Mouse (Mus musculus) MEL (cell line): ENCODE data around the gene Ssh2. TPM values are rescaled to one million over a fixed set of nuclear protein-coding genes. Genes with fewer than 3 reads are reported as not detected.

Experiments
- DNase-seq: peaks from one replicate; pipeline ENCODE4 v3.0.0; 2011; ENCODE audit warnings: low read depth, low spot score
- H3K27ac ChIP-seq: 2 replicates; pipeline ENCODE4 v1.5.1; 2012; ENCODE audit warnings: low read depth, mild to moderate bottlenecking, control low read depth, low read length, moderate library complexity; ENCODE audit not compliant: control insufficient read depth
- H3K27me3 ChIP-seq, 2 experiments: fragments of 150-350 bp in 1 of 2; sonication (generic) in 1 of 2; 2 replicates each; pipeline ENCODE4 v1.6.1; 2012; ENCODE audit warnings: low read length in 2 of 2, mild to moderate bottlenecking in 2 of 2, improper control_type of control experiment in 1 of 2, moderate library complexity in 1 of 2; ENCODE audit not compliant: insufficient read depth in 2 of 2, control insufficient read depth in 1 of 2
- H3K36me3 ChIP-seq, 2 experiments: 2 replicates each; pipeline ENCODE4 v1.6.1; 2012 to 2014; ENCODE audit warnings: low read length in 2 of 2, improper control_type of control experiment in 1 of 2, inconsistent platforms in 1 of 2, mild to moderate bottlenecking in 1 of 2; ENCODE audit not compliant: insufficient read depth in 2 of 2, control insufficient read depth in 1 of 2
- H3K4me1 ChIP-seq, 2 experiments: fragments of 150-350 bp in 1 of 2; sonication (generic) in 1 of 2; 2 replicates each; pipeline ENCODE4 v1.6.1; 2012; ENCODE audit warnings: low read length in 2 of 2, improper control_type of control experiment in 1 of 2, mild to moderate bottlenecking in 1 of 2; ENCODE audit not compliant: insufficient read depth in 2 of 2, control insufficient read depth in 1 of 2
- H3K4me3 ChIP-seq, 2 experiments: fragments of 150-350 bp in 1 of 2; sonication (generic) in 1 of 2; 2 replicates each; pipeline ENCODE4 v1.5.1; 2012; ENCODE audit warnings: low read depth in 2 of 2, low read length in 2 of 2, mild to moderate bottlenecking in 2 of 2, moderate library complexity in 2 of 2, control low read depth in 1 of 2, improper control_type of control experiment in 1 of 2; ENCODE audit not compliant: control insufficient read depth in 1 of 2, insufficient read depth in 1 of 2
- H3K79me2 ChIP-seq: 2 replicates; pipeline ENCODE4 v1.6.1; 2012; ENCODE audit warnings: mild to moderate bottlenecking, low read length, moderate library complexity; ENCODE audit not compliant: control insufficient read depth, poor library complexity, insufficient read depth
- H3K9ac ChIP-seq: 2 replicates; pipeline ENCODE4 v1.6.1; 2012; ENCODE audit warnings: low read depth, mild to moderate bottlenecking, control low read depth, low read length, moderate library complexity; ENCODE audit not compliant: control insufficient read depth, poor library complexity, severe bottlenecking
- H3K9me3 ChIP-seq: fragments of 150-350 bp; sonication (generic); replicated peaks from 2 replicates; pipeline ENCODE4 v1.6.1; 2012; ENCODE audit warnings: mild to moderate bottlenecking, low read length, improper control_type of control experiment, moderate library complexity; ENCODE audit not compliant: insufficient read depth
- CHD2 ChIP-seq: IDR thresholded peaks from 2 replicates; pipeline ENCODE4 v1.6.1; 2011; ENCODE audit warnings: low read length, improper control_type of control experiment
- CTCF ChIP-seq, 3 experiments: IDR thresholded peaks in 2 of 3; conservative IDR thresholded peaks in 1 of 3; 2 replicates each; pipeline ENCODE4 v1.5.1; 2011 to 2012; ENCODE audit warnings: low read length in 3 of 3, low read depth in 2 of 3, mild to moderate bottlenecking in 2 of 3, improper control_type of control experiment in 1 of 3, inconsistent platforms in 1 of 3, mixed read lengths in 1 of 3, moderate library complexity in 1 of 3; ENCODE audit not compliant: control insufficient read depth in 1 of 3, insufficient read depth in 1 of 3, poor library complexity in 1 of 3, severe bottlenecking in 1 of 3
- E2F4 ChIP-seq: IDR thresholded peaks from 2 replicates; pipeline ENCODE4 v1.6.1; 2011; ENCODE audit warnings: low read depth, low read length, improper control_type of control experiment, borderline replicate concordance
- EP300 ChIP-seq, 2 experiments: IDR thresholded peaks; 2 replicates each; pipeline ENCODE4 v1.6.1; 2011; ENCODE audit warnings: improper control_type of control experiment in 2 of 2, low read length in 2 of 2, low read depth in 1 of 2, mild to moderate bottlenecking in 1 of 2
- GABPA ChIP-seq: IDR thresholded peaks from 2 replicates; pipeline ENCODE4 v1.6.1; 2012; ENCODE audit warnings: low read depth, mild to moderate bottlenecking, inconsistent platforms, low read length, improper control_type of control experiment, moderate library complexity
- GATA1 ChIP-seq: IDR thresholded peaks from 2 replicates; pipeline ENCODE4 v1.6.1; 2011; ENCODE audit warnings: low read depth, low read length, improper control_type of control experiment
- JUND ChIP-seq: IDR thresholded peaks from 2 replicates; pipeline ENCODE4 v1.6.1; 2011; ENCODE audit warnings: low read depth, mild to moderate bottlenecking, improper control_type of control experiment, low read length
- MAX ChIP-seq: IDR thresholded peaks from 2 replicates; pipeline ENCODE4 v1.6.1; 2011; ENCODE audit warnings: low read length, improper control_type of control experiment
- MAZ ChIP-seq: IDR thresholded peaks from 2 replicates; pipeline ENCODE4 v1.6.1; 2012; ENCODE audit warnings: low read depth, mild to moderate bottlenecking, inconsistent platforms, low read length, improper control_type of control experiment
- MEF2A ChIP-seq: IDR thresholded peaks from 2 replicates; pipeline ENCODE4 v1.6.1; 2014; ENCODE audit warnings: low read depth, mild to moderate bottlenecking, inconsistent platforms, low read length, improper control_type of control experiment; ENCODE audit not compliant: poor library complexity, insufficient replicate concordance, severe bottlenecking; ENCODE audit errors: extremely low read depth
- MXI1 ChIP-seq: IDR thresholded peaks from 2 replicates; pipeline ENCODE4 v1.6.1; 2011; ENCODE audit warnings: mild to moderate bottlenecking, low read depth, low read length, improper control_type of control experiment
- MYB ChIP-seq: IDR thresholded peaks from 2 replicates; pipeline ENCODE4 v1.6.1; 2011; ENCODE audit warnings: mild to moderate bottlenecking, low read depth, low read length, improper control_type of control experiment
- MYC ChIP-seq: IDR thresholded peaks from 2 replicates; pipeline ENCODE4 v1.6.1; 2011; ENCODE audit warnings: low read depth, mild to moderate bottlenecking, low read length, improper control_type of control experiment, moderate library complexity
- NRF1 ChIP-seq: IDR thresholded peaks from 2 replicates; pipeline ENCODE4 v1.6.1; 2014; ENCODE audit warnings: low read depth, mild to moderate bottlenecking, inconsistent platforms, low read length, improper control_type of control experiment, moderate library complexity; ENCODE audit not compliant: poor library complexity, insufficient read depth, severe bottlenecking
- POLR2AphosphoS2 ChIP-seq: IDR thresholded peaks from 2 replicates; pipeline ENCODE4 v1.6.1; 2011; ENCODE audit warnings: low read length, improper control_type of control experiment
- POLR2AphosphoS5 ChIP-seq: IDR thresholded peaks from 2 replicates; pipeline ENCODE4 v1.6.1; 2012; ENCODE audit warnings: low read depth, borderline replicate concordance, mild to moderate bottlenecking, inconsistent platforms, low read length, moderate library complexity, mixed read lengths
- RAD21 ChIP-seq: IDR thresholded peaks from 2 replicates; pipeline ENCODE4 v1.6.1; 2011; ENCODE audit warnings: mild to moderate bottlenecking, low read depth, low read length, improper control_type of control experiment
- RCOR1 ChIP-seq: IDR thresholded peaks from 2 replicates; pipeline ENCODE4 v1.6.1; 2012; ENCODE audit warnings: low read depth, mild to moderate bottlenecking, inconsistent platforms, low read length, improper control_type of control experiment
- SIN3A ChIP-seq: IDR thresholded peaks from 2 replicates; pipeline ENCODE4 v1.6.1; 2012; ENCODE audit warnings: low read length, improper control_type of control experiment, inconsistent platforms
- USF1 ChIP-seq: IDR thresholded peaks from 2 replicates; pipeline ENCODE4 v1.6.1; 2014; ENCODE audit warnings: low read depth, mild to moderate bottlenecking, inconsistent platforms, low read length, improper control_type of control experiment, moderate library complexity
- USF2 ChIP-seq, 2 experiments: IDR thresholded peaks; 2 replicates each; pipeline ENCODE4 v1.6.1; 2011 to 2012; ENCODE audit warnings: improper control_type of control experiment in 2 of 2, low read length in 2 of 2, borderline replicate concordance in 1 of 2, inconsistent platforms in 1 of 2, low read depth in 1 of 2, mild to moderate bottlenecking in 1 of 2; ENCODE audit not compliant: insufficient read depth in 1 of 2
- ZC3H11A ChIP-seq: IDR thresholded peaks from 2 replicates; pipeline ENCODE4 v1.6.1; 2012; ENCODE audit warnings: low read depth, mild to moderate bottlenecking, inconsistent platforms, low read length, improper control_type of control experiment
- ZMIZ1 ChIP-seq: IDR thresholded peaks from 2 replicates; pipeline ENCODE4 v1.6.1; 2012; ENCODE audit warnings: low read depth, mild to moderate bottlenecking, inconsistent platforms, low read length, improper control_type of control experiment, moderate library complexity
- ZNF384 ChIP-seq: IDR thresholded peaks from 2 replicates; pipeline ENCODE4 v1.6.1; 2012; ENCODE audit warnings: low read depth, mild to moderate bottlenecking, inconsistent platforms, low read length, improper control_type of control experiment
- polyA plus RNA-seq, 2 experiments: library from polyadenylated mRNA; stranded (reverse) in 1 of 2; unstranded in 1 of 2; fragments of >175 nt in 1 of 2; fragments of >200 nt in 1 of 2; gene quantifications; 2 replicates each; pipeline versions ENCODE4 v1.2.1 to v1.2.4; 2012; ENCODE audit warnings: low replicate concordance in 2 of 2, low read depth in 1 of 2; ENCODE audit not compliant: insufficient read length in 2 of 2, insufficient read depth in 1 of 2, missing spikeins in 1 of 2
- total RNA-seq: library from RNA; depleted of rRNA; stranded (reverse); fragments of 300-350 nt; gene quantifications from 2 replicates; pipeline ENCODE4 v1.2.3, GENCODE M21; 2012

Gene Ssh2
- total and polyA plus RNA-seq, 3 experiments = 6.3 to 29.2 (median 16.5) TPM

DNA sequence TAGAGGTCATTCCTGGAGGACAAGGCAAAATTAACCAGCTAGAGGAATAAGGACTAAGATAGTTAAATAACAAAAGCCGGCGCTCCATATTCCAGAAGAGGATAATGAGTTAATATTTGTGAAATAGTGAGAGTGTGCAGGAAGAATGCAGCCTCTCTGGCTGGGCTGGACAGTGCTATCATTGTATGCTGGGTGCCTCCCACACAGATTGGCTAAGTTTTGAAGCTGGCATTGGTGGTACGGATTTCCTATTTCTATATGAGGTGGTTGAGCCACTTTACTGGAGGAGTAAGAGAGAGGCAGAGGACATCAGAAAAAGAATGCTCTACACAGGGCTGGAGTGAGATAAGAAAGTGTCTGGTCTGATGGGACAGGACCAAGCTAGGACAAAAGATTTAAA lies 36.3 kb upstream of the Ssh2 start:
- H3K4me3 ChIP-seq = no peak overlapping the region
- no peaks in the 10 kb centered on the region for H3K79me2 ChIP-seq
- H3K36me3 ChIP-seq = no peaks in the 10 kb centered on the region; a peak in 1 of 4 replicates
- TF ChIP-seq NRF1 = no peak
- TF ChIP-seq GATA1 = no peak
- TF ChIP-seq E2F4 = no peak
- no peak for TF ChIP-seq RAD21
- no peak for TF ChIP-seq RCOR1
- no peak for TF ChIP-seq POLR2AphosphoS2
- no peak for TF ChIP-seq MAZ
- TF ChIP-seq CHD2 = no peak
- TF ChIP-seq SIN3A = no peak
- no peak for TF ChIP-seq USF1
- TF ChIP-seq EP300 (IDR thresholded peaks at IDR 0.05; ENCODE audit: low read depth in 1 of 2, low read length in 2 of 2) = no peak
- no peak for TF ChIP-seq ZC3H11A
- no peak for TF ChIP-seq ZMIZ1
- TF ChIP-seq MAX = no peak
- no peak for TF ChIP-seq MYC
- no peak for TF ChIP-seq MYB
- no peak for TF ChIP-seq CTCF (IDR thresholded peaks at IDR 0.05 in 2 of 3, conservative IDR thresholded peaks at IDR 0.05 in 1 of 3; ENCODE audit: control insufficient read depth in 1 of 3, insufficient read depth in 1 of 3, low read depth in 2 of 3, low read length in 3 of 3, poor library complexity in 1 of 3, severe bottlenecking in 1 of 3)
- no peak overlapping the region for H3K27ac ChIP-seq
- H3K9me3 ChIP-seq = no peaks in the 10 kb centered on the region
- H3K9ac ChIP-seq = no peak overlapping the region
- H3K4me1 ChIP-seq = no peaks in the 10 kb centered on the region
- no peaks in the 10 kb centered on the region for H3K27me3 ChIP-seq
- DNase-seq = no peak

DNA sequence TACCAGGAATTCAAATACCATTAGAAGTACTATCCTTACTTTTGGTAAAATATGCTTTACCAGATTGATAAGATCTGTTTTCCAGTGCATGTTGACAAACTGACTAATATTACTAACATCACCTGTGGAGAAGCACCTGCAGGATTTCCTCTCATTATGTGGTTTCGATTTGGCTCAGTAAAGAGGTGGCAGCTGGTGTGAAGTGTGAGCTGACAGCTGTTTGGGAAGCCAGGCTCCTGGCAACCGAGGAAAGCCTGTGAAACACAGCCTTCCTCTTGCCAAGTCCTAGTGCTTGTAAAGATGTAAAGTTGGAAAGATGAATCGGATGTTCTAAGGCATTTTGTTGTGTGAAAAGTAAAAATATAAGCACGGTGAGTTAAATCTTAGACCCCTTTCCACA lies 35.2 kb upstream of the Ssh2 start:
- H3K9ac ChIP-seq = no peak overlapping the region
- H3K4me3 ChIP-seq = no peak overlapping the region
- H3K27me3 ChIP-seq = no peaks in the 10 kb centered on the region
- H3K4me1 ChIP-seq = no peaks in the 10 kb centered on the region
- DNase-seq = no peak
- TF ChIP-seq MYB = no peak
- TF ChIP-seq POLR2AphosphoS5 = no peak
- no peak for TF ChIP-seq E2F4
- no peak for TF ChIP-seq GABPA
- TF ChIP-seq ZNF384 = no peak
- no peak for TF ChIP-seq ZMIZ1
- TF ChIP-seq EP300 (IDR thresholded peaks at IDR 0.05; ENCODE audit: low read depth in 1 of 2, low read length in 2 of 2) = no peak
- no peak for TF ChIP-seq MXI1
- no peak for TF ChIP-seq ZC3H11A
- TF ChIP-seq RCOR1 = no peak
- TF ChIP-seq JUND = no peak
- TF ChIP-seq POLR2AphosphoS2 = no peak
- TF ChIP-seq USF1 = no peak
- TF ChIP-seq USF2 (IDR thresholded peaks at IDR 0.05; ENCODE audit: borderline replicate concordance in 1 of 2, insufficient read depth in 1 of 2, low read depth in 1 of 2, low read length in 2 of 2) = no peak
- TF ChIP-seq MYC = no peak
- TF ChIP-seq GATA1 = no peak
- no peak for TF ChIP-seq MEF2A
- H3K79me2 ChIP-seq = no peaks in the 10 kb centered on the region
- H3K27ac ChIP-seq = no peak overlapping the region
- no peaks in the 10 kb centered on the region for H3K9me3 ChIP-seq
- H3K36me3 ChIP-seq = peaks cover 0 to 2% of the 10 kb centered on the region in 2 experiments; a peak in 2 of 4 replicates
